Mouse (Mus musculus) left cerebral cortex, adult 18-20 months (tissue): ENCODE measurements around the gene Gm45837. TPM values are rescaled to one million over a fixed set of nuclear protein-coding genes. Genes with fewer than 3 reads are reported as not detected.

Experiments used
- DNase-seq, 2 experiments: peaks; one replicate each; pipeline ENCODE4 v3.0.0; 2021 to 2022; ENCODE audit warnings: low spot score in 2 of 2, mixed read lengths in 1 of 2
- total RNA-seq, 2 experiments: library from RNA; stranded (reverse); gene quantifications; 2 replicates each; pipeline ENCODE4 v1.2.3; 2021

The Gm45837 gene
- total RNA-seq, 2 experiments from 2014 or later: 1.3 TPM; not detected in 1

DNA sequence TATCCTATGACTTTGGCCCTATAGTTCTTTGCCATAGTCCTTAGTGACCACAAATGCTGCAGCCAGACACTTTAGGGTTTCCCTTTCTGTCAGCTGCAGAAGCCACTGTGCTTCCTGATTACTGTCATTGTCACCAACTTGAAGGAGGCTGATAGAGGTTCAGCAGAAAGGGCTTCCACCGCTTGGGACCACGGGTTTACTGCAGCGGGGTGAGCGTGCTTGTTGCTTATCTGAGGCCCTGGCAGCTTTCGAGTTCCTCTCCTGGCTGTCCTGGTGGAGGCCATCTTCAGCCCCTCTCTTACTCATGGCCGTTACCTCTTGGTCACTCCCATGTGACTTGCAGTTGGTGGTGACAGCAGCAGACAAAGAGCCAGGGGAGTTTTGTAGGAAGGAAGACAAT lies 21.4 kb upstream of the Gm45837 start:
- DNase-seq: no peak

DNA sequence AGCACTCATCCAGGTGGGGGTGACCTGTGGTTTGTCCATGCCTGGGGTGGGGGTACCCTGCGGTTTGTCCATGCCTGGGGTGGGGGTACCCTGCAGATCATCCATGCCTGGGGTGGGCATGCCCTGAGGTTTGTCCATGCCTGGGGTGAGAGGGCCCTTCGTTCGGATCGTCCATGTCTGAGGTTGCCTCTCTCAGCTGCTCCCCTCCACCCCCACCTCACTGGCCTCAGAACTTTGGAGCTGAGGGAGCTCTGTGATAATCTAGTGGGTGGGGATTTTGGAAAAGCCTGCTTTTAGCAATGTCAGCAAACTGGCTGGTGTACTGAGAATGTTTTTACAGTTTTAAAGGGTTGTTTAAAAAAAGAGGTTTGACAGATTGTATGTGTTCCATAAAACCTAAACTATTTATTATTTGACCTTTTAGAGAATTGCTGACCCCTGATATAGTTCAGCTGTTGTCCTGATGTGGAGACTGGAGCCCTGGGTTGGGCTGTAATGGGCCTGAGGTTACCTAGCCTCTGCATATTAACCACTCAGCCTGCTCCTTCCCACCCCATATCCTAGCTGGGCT lies 18.7 kb upstream of the Gm45837 start:
- DNase-seq: no peak

DNA sequence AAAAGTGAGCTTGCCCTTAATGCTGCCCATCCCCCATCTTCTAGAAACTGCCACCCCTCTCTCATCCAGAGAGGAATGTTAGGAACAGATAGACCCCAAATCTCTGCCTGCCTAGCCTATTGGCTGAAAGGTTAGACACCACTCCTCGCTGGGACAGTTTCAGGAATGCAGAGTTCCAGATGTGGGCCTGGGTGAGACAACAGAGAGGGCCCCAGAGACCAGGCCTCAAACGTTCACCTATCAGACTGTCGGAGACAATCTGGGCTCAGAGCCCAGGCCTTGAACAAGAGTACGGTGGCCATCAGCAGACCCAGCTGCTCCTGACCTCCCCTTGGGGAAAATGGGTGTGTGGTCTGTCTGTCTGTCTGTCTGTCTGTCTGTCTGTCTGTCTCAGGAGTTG lies 17.7 kb upstream of the Gm45837 start:
- DNase-seq: no peak

DNA sequence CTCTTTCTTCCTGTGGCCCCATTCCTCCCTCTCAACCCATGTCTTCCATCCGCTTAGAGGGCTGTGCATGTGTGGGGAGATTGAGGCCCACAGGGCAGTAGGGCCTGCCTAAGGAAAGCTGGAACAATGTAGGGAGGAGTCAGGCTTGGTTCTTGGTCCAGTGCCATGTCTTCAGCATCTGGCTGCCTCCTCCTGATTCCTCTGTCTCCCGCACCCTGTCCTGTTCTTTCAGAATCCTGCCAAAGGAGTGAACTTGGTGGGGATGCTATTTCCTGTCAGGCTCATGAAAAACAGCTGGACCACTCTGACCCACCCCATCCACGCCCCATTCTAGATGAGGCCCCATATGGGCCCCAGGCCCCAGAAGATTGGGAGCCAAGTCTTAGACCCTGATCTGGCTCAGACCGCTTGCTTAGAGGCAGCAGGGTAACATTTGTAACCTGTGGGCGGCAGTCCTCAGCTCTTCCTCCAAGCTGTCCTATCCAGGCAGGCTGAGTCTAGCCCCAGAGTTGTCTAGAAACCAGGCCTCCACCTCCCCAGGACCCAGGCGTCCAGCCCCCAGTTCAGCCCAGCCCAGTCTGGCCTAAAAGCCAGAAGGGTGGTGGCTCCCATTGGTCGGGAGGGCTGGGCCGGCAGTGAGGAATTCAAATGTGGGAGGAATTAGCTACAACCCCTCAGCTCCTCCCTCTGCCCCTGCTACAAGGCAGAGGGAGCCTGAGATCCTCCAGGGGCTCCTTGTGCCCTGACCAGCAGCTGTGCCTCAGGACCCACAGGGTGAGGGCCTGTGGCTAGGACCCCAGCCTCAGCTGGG lies 16.8 kb upstream of the Gm45837 start:
- DNase-seq: no peak

DNA sequence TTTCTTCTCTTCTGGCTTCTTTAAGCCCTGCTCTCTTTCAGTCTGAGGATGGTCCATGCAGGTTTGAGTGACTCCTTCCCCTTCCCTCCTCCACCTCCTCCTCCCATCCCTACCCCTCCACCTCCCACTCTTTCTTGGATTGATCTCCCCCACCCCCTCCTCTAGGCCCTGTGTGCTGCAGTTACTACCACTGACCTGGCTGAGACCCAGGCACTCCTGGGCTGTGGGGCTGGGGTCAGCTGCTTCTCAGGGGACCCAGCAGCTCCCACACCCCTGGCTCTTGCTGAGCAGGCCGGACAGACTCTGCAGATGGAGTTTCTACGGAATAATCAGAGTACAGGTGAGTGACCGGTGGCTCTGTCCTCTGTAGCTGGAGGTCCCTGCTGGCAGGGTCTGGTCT lies 16.1 kb upstream of the Gm45837 start:
- no peak for DNase-seq

DNA sequence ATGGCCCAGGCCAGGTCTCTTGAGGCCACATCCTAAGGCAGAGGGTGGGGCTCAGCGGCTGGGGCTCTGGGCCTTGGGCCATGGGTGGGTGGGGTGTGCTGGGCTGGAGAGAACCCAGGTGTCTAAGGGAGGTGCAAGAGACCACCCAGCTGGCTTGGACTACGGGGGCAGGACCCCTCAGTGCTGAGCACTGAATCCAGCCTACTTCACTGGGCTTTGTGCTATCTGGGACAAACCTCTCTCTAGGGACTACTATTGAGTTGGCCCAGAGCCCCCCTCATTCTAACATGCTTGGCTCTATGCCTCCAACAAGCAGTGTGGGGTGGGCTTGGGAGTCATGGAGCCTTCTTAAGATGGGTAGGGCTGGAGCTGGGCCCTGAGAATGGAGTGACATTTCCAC lies 15.2 kb upstream of the Gm45837 start:
- no peak for DNase-seq

DNA sequence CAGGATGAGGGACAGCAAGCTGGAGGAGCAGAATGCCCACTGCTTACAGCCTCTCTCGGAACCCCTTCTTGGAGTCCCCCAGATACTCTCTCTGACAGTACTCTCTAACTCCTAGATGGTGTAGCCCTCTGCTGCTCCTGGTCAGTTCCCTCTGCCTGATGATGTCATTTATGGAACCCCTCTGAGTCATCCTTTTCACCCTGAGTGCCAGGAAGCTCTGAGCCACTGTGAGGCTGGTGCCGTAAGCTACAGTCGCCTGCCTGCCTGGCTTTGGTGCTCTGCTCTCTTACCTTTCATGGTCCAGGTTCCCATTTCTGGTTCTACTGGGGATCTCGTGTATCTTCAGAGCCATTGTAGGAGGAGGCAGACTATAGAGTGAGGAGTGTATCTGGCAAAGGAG lies 13.5 kb upstream of the Gm45837 start:
- no peak for DNase-seq

DNA sequence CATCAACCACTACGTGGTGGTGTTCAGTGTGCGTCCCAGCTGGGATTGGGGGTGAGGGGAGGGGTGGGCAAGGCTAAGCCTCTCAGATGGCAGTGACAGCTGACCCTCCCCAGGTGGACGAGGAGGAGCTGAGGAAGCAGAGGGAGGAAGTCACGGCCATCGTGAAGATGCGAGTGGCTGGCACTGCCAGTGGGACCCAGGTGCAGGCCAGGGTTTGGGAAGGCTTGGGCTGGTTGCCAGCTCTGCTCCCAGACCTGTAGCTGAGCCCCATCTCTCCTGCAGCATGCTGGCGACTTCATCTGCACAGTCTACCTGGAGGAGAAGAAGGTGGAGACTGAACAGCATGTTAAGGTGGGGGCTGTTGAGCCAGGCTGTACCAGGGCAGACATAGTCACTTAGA lies 9.2 kb upstream of the Gm45837 start:
- DNase-seq: no peak

DNA sequence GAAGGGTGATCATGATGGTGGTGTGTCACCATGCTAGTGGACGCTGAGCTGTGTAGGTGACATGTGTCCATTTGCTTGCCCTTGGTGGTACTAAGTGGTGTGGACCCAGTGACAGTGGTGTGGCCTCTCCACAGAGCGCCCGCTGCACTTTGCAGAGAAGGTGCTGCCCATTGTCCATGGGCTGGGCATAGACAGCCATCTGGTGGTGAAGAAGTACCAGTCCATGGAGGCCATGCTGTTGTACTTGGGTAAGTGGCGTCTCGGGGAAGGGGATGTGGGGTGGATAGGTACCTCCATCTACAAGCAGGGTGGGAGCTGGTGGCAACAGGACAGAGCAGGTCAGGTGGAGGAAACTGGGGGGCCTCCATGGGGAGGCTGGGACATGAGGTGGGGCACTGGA lies 6.9 kb upstream of the Gm45837 start:
- DNase-seq: no peak

DNA sequence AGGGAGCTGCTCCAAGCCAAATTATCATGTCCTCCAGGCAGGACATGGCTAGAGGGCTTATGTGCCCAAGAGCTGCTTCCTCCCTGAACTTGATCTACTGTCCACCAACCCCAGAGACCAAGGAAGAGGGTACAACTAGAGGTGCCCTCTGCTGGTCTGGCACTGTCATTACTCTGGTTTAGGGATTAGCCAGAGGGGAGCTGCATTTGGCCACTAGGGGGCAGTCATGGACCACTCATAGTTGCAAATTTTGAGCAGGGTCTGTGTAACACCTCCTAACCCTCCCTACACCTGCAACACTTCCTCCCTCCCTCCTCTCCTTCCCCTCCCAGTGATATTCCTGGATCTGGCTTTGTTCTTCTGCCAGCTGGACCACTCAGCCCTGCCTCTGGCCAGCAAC lies 2.1 kb downstream of the Gm45837 start:
- DNase-seq: peak; percentile 84 to 91

DNA sequence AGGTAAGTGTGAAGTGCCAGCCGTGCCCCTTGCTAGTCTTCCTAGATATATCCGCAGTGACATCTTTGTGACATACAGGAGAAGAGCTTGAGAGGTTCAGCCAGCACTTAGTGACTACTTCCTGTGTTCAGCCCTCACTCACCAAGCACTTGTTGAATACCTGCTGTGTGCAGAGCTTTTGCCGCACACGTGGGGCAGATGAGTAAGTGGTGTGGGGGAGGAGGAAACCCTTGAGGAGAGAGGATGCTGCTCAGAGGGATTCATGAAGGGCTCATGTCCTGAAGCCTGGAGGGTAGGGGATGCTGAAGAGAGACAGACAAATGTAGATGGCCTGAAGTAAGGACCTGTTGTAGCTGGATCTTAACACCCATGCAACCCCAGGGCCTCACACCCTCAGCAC lies 3.5 kb downstream of the Gm45837 start:
- DNase-seq: no peak

DNA sequence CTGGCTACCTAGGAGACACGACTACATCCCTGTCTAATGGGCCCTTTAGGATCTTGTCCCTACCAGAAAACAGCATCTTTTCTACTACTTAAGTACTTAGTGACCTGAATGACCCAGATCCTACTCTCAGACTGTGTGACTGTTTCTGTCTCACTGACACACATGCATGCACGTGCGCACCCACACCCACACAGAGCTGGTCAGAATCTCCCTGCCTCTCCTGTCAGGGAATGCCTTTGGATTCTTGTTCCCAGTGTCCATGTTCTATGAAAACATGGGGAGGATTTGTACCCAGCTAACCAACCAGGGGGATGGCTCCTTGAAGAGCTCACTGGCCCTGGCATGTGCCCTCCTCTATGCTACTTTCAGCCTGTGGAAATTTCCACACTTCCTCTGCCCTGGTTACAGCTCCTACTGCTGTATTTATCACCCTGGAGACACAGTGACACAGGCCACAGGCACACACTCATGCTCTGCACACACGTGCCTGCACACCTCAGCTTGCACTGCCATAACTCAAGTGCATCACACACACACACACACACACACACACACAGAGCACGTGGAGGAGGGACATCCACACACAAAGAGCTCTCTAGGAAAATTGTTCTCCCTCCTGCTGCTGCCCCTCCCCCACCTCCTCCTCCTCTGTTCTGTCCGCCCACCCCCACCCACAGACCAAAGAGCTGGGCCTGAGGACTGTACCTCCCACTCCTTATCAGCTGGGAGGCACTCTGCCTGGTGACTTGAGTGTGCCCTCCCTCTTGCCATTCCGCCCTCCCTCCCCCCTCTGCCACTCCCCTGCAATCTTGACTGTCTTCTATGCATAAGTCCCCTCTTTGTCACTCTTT lies 4.2 kb downstream of the Gm45837 start:
- DNase-seq: no peak

DNA sequence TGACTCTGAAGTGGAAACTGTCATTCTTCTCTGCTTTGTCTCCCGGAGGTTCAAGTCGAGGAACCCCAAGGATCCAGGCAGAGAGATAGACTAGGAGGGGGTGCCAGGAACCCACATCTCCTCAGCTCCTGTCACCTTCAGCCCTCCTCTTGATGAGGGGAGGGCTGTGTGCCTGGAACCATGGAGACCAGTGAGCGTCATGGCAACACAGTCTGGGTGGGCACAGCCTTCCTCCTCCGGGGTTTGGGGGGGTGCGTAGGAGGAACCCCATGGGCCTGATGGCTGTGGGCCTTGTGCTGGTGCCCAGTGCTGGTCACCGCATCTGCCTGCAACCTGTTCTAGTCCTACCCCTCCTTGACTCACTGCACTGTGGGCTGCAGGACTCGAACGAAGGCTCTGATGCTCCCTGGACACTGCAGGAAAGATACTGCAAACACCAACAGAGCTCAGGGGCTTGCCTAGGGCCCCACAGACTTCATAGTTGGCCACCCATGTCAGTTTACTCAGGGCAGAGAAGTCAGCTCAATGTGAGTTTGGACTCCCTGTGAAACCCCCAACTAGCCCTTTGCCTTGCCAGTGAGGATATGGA lies 4.9 kb downstream of the Gm45837 start:
- peak in 1 of 2 experiments; percentile 39 for DNase-seq

DNA sequence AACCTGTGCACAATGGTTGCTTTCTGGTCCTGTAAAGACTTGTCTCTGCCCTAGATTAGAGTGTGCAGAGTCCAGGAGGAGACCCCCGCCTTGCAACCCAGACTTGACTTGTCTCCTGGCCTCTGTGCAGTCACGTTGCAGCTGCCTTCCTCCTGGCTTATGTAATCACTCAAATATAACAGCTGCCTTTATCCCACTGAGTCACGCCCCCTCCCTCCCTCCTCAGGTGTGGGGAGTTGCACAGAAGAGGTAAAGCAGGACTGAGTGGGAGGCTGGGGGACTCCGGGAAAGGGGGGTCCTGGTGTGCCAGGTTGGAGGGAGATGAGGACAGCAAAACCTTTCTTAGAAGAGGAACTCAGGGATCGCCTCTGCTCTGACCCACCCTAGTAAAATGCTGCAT lies 5.7 kb downstream of the Gm45837 start:
- no peak for DNase-seq

DNA sequence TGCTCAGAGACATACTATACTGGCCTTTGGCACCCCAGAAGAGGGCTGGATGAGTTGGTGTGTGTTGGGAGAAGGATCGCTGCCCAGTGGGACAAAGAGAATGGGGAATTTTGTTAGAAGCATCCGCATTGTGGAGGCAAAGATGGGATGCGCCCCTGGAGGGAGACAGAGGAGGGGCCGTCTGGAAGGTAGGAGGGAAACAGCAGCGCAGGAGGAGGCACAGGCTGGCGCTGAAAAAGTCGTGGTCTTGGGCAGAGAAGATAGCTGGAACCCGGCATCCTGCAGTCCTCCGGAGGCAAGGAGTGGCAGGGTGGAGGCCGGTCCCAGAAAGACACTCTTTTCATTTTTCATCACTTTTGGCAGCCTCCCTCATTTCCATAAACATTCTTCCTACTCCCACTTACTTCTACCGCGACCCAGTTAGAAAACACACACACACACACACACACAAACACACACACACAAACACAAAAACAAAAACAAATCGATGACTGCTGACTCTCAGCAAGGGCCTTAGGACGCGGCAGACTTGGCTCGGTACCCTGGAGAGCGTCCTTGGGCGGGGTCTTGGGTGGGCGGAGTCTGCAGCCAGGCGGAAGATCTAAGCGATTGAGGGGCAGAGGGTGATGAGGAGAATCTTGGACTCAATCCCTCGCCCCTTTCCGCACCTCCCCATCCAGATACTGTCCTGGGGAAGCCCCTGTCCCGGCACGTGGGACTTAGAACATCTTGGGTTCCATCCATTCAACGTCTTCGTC lies 8.5 kb downstream of the Gm45837 start:
- peak in 1 of 2 experiments; percentile 42 for DNase-seq

DNA sequence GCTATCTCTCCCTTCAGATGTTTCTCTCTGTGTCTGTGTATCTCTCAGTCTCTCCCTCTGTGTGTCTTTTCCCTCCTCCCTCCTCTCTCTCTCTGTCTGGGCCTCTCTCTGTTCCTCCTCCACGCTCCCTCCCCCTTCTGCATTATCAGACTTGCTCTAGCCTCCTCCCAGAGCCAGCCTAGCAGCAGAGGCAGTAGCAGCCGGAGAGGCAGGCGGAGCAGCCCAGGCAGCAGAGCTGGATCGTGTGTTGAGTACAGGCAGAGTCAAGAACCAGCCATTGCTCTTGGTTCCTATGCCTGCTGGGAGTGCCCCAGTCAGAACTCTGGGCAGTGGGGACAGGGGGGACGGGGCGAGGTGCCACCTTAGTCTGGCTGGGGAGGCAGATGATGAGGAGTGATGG lies 10.8 kb downstream of the Gm45837 start, which contains the start of gene Pde2a:
Gene Pde2a (plus strand): TSS at position 163 of the 400 bp plus-strand sequence.
- peak; percentile 79 to 87 for DNase-seq

DNA sequence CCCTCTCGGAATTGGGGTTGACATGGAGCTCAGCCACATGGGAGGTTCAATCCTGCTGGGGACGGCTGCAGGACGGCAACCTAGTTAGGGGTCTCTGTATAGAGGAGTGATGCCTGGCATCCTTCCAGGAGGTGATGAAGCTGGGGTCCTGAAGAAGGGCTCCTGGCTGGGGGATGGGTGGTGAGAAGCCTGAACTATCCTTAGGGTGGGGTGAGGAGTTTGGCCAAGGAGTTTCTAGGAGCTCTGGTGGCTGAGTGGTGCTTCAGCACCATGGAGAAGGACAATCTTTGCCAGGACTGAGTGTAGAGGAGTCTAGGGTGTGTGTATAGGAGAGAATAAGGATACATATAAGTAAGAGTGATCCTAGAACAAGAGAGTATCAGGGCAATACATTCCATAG lies 11.4 kb downstream of the Gm45837 start:
- no peak for DNase-seq

DNA sequence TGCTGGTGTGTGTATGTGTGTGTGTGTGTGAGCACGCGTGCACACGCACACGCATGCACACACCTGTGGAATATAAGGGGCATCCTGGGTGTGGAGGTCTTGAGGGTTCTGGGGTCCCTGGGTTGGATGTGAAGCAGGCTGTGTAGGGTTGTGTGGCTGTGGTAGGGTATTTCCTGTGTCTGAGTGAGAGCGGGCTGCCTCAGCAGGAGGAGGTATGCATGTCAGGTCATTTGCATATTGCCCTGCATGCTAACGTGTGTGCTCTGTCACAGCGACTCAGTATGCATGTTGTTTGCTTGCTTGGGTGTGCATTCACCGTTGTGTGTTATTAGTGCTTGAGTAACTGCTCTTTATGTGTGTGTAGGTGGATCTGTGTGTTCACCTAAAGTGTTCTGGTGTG lies 12.0 kb downstream of the Gm45837 start:
- DNase-seq: no peak

DNA sequence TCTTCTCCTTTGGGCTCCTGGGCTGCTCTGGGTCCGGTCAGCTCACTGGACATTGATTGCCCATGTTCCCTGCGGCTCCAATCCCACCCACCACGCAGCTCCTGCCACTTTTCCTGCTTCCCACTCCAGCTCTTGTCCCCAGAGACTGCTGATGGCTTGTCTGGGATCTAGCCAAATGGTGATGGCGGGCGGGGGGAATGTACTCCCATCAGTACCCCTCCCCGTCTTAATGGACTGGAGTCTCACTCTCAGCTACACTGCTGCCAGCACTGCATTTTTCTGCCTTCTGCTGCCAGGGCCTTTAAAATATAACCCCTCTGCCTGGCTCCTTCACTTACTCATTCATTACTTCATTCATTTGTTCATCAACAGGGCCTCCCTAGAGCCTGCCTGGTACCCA lies 13.3 kb downstream of the Gm45837 start:
- DNase-seq: no peak

DNA sequence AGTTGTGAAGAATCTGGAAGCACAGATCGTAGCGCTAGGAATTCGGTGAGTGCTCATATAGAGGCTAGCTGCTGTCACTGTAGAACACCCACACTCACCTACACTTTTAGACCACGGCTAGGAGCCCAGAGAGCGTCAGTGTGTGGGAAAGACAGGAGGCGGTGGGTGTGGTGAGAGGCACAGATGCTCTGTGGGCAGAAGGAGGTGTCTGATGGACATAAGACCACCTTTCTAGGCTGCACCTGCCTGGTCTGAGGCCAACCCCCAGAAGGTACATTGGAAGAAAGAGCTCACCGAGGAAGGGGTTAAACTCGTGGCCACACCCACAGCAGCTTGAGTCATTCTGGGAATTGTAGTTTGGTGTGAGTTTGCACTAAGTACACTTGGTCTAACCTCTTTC lies 16.0 kb downstream of the Gm45837 start:
- peak; percentile 61 to 74 for DNase-seq

DNA sequence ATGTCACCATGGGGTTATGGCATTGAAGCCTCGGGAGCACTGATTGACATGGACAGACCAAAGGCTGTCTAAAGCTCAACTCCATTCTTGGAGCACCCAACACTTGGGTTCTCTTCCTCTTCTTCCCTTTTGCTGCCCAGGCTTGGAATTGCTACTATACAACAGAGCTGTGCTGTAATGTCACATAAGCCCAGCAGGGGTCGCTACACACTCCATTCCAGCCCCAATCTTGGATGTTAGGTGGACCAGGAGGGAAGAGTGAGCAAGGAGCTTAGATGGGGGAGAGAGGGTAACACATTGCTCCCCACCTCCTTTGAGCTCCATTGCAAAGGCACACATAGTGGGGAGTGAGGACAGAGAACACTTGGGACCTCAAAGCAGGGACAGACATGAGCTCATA lies 17.1 kb downstream of the Gm45837 start:
- DNase-seq: peak; percentile 63 to 65
